Mouse (Mus musculus) forebrain, embryonic 14.5 days (tissue): ENCODE measurements around the gene Sec22a. TPM values are rescaled to one million over a fixed set of nuclear protein-coding genes. Genes with fewer than 3 reads are reported as not detected.

Source experiments
- ATAC-seq: fragments of 200-750 bp; cut with Nextera tagmentation; 2 replicates; pipeline ENCODE4 v1.8.0; 2017; ENCODE audit warnings: mild to moderate bottlenecking, moderate library complexity
- DNase-seq: peaks from one replicate; pipeline ENCODE4 v3.0.0-alpha.2; 2015; ENCODE audit warnings: low spot score
- H3K27ac ChIP-seq: fragments of 300-500 bp; sonication (generic); 2 replicates; pipeline ENCODE4 v1.5.1; 2014; ENCODE audit warnings: low read depth, mild to moderate bottlenecking, control low read depth, low read length, moderate library complexity
- H3K27me3 ChIP-seq: fragments of 300-500 bp; sonication (generic); replicated peaks from 2 replicates; pipeline ENCODE4 v1.6.1; 2014; ENCODE audit warnings: low read length, control low read depth, mixed read lengths; ENCODE audit not compliant: control insufficient read depth, insufficient read depth
- H3K36me3 ChIP-seq: fragments of 300-500 bp; sonication (generic); 2 replicates; pipeline ENCODE4 v1.6.1; 2014; ENCODE audit warnings: low read length, control low read depth; ENCODE audit not compliant: control insufficient read depth, insufficient read depth
- H3K4me1 ChIP-seq: fragments of 300-500 bp; sonication (generic); 2 replicates; pipeline ENCODE4 v1.6.1; 2014; ENCODE audit warnings: antibody characterized with exemption, low read length, control low read depth; ENCODE audit not compliant: control insufficient read depth, insufficient read depth
- H3K4me2 ChIP-seq: fragments of 300-500 bp; sonication (generic); 2 replicates; pipeline ENCODE4 v1.6.1; 2014; ENCODE audit warnings: mild to moderate bottlenecking, control low read depth, low read length
- H3K4me3 ChIP-seq: fragments of 300-500 bp; sonication (generic); 2 replicates; pipeline ENCODE4 v1.5.1; 2014; ENCODE audit warnings: low read depth, low read length, control low read depth
- H3K9ac ChIP-seq: fragments of 300-500 bp; sonication (generic); 2 replicates; pipeline ENCODE4 v1.6.1; 2014; ENCODE audit warnings: mild to moderate bottlenecking, low read length, control low read depth, moderate library complexity
- H3K9me3 ChIP-seq: fragments of 300-500 bp; sonication (generic); replicated peaks from 2 replicates; pipeline ENCODE4 v1.6.1; 2016; ENCODE audit warnings: low read length, control low read depth, mixed read lengths; ENCODE audit not compliant: control insufficient read depth
- WGBS: fragments of 180-500 bp; shearing (Covaris S2); extraction: QIAGEN DNeasy Blood & Tissue Kit; methylation state at CpG from one replicate; pipeline ENCODE4 v1.1.7; 2014; 5-methylcytosine and 5-hydroxymethylcytosine counted together
- polyA plus RNA-seq: library from polyadenylated mRNA; unstranded; fragments of >200 nt; fragmentation: Nextera tagmentation; extraction: Ambion mirVana; gene quantifications from 2 replicates; pipeline ENCODE4 v1.2.1, GENCODE M21; 2014

The Sec22a gene
- 47.7 and 49.4 TPM in 2 replicates for polyA plus RNA-seq

- Histone ChIP-seq H3K4me2 (peak within 1 kb of the TSS; percentile 94), H3K27ac (peak within 1 kb of the TSS; percentile 79), H3K9me3 (no peaks in the 10 kb centered on the region), H3K27me3 (no peaks in the 10 kb centered on the region), H3K4me3 (peak within 1 kb of the TSS; percentile 85), H3K9ac (peak within 1 kb of the TSS; percentile 91), H3K36me3 (0 out of 2 replicates have a peak, but pooled peaks cover 10% of the 10 kb centered on the region), H3K4me1 (peaks cover 7% of the 10 kb centered on the region; the same call in 1 of the 2 replicates)
- peak; percentile 100 for ATAC-seq
- under 1% methylated on average over 67 of the region's 67 CpGs for WGBS
- DNase-seq = peak; percentile 98
Measured at GRCm38 (mm10) chr16:35363150-35364062, at the start of gene Sec22a. Sec22a (minus strand) TSS chr16:35363918.

DNA sequence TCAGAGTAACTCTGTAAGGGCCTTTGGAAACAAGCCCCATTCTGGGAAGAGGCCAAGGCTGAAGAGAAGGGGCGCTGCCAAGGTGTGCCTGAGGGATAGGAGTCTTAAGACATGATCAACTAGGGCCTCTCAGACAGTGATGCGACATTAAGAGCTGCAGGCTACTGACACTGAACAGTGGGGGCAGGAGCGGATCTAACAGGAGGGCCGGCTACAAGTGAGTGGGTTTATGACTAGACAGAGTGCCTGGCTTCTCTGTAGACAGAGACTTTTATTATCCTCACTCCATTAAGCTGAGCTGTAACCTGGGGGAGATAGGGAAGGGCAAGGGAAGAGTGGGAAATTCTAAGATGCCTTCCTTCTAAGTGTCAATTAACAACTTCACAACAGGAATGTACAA lies 43.0 kb upstream of the Sec22a start:
- Histone ChIP-seq H3K9ac (no peak overlapping the region), H3K27ac (no peak overlapping the region), H3K9me3 (no peaks in the 10 kb centered on the region), H3K4me2 (no peak overlapping the region), H3K36me3 (no peaks in the 10 kb centered on the region), H3K4me1 (no peaks in the 10 kb centered on the region), H3K27me3 (no peaks in the 10 kb centered on the region), H3K4me3 (no peak overlapping the region)
- WGBS = 83% methylated on average over 4 of the region's 4 CpGs
- DNase-seq = no peak
- ATAC-seq = no peak

GRCm38 (mm10) chr16:35406166-35406565 lies 42.4 kb upstream of the Sec22a start:
- no peak overlapping the region for H3K4me3 ChIP-seq
- H3K36me3 ChIP-seq = no peaks in the 10 kb centered on the region
- H3K27me3 ChIP-seq = no peaks in the 10 kb centered on the region
- H3K4me1 ChIP-seq = no peaks in the 10 kb centered on the region
- 83% methylated on average over 4 of the region's 4 CpGs for WGBS
- no peak overlapping the region for H3K27ac ChIP-seq
- no peak for ATAC-seq
- DNase-seq = no peak
- H3K4me2 ChIP-seq = no peak overlapping the region
- H3K9ac ChIP-seq = no peak overlapping the region
- H3K9me3 ChIP-seq = no peaks in the 10 kb centered on the region

DNA sequence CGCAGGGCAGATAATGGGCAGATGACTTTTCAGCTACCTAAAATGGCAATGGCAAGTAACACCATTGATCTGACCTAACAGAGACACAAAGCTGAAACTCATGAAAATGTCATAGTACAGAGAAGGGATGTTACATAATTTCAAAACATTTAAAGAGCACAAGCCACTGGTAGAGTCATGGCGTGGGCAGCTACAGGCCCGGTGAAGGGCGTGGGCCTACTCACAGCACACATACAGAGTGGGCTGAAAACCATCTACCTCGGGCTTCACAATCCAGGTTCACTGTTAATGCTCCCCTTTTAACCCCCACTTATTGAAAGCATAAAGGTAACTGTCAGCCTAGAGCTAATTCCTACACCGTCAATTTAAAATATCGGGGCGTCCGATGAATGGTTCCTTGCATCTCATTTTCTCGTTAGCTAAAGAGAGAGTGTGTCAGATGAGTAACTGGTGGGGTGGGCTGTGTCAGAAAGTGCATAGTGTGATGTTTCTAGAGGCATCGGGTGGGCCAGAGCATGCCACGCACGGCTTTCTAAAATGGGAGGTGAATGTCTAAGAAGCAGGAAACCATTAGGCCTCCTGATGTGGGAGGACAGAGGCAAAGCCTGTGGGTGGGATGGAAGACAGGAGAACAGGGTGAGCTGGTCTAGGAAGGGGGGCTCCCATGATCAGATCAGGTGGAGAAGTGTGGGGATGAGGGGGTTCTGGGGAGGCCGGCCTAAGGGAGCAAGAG lies 41.8 kb upstream of the Sec22a start:
- Histone ChIP-seq H3K36me3 (no peaks in the 10 kb centered on the region), H3K27ac (no peak overlapping the region), H3K9ac (no peak overlapping the region), H3K4me1 (no peaks in the 10 kb centered on the region), H3K4me2 (no peak overlapping the region), H3K4me3 (no peak overlapping the region), H3K27me3 (no peaks in the 10 kb centered on the region), H3K9me3 (no peaks in the 10 kb centered on the region)
- ATAC-seq = no peak
- DNase-seq = no peak
- WGBS = 87% methylated on average over 14 of the region's 14 CpGs

DNA sequence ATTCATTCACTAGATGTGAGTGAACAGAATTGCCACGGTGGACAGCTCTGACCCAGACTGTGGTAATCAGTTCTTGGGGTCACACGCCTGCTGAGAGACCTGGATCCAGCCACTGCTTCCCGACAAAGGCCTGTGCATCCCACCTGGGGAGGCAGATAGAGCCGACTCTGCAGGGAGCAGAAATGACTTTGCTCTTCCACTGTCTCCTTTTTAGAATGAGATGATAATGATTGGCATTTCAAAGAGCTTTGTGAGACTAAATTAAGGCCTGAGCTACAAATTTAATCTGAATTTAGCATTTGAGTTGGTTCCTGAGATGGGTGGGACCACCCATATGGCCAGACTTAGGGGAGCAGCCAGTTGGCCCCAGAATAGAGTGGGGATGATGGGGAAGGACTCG lies 41.1 kb upstream of the Sec22a start:
- Histone ChIP-seq H3K27ac (no peak overlapping the region), H3K27me3 (no peaks in the 10 kb centered on the region), H3K4me3 (no peak overlapping the region), H3K9me3 (no peaks in the 10 kb centered on the region), H3K4me2 (no peak overlapping the region), H3K9ac (no peak overlapping the region), H3K4me1 (no peaks in the 10 kb centered on the region), H3K36me3 (no peaks in the 10 kb centered on the region)
- WGBS = 44% methylated on average over 5 of the region's 5 CpGs
- DNase-seq (no peak), ATAC-seq (no peak)

DNA sequence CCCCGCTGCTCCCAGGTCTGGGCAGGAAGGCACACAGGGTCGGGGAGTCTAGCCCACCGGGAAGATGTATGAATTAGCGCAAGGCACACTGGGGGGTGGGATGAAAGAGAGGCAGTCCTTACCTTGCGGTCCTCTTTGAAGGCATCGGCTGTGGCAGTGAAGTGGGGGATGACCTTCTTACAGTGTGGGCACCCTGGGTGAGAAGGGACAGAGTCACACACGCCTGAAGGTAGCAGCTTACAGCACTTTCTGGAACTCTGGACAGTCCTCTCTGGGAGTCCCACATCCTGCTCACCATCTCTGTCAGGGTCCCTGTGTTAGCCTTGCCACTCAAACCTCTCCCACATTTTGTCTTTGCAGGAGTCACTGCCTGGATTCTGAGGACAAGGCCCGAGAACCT lies 40.2 kb upstream of the Sec22a start:
- Histone ChIP-seq H3K27ac (no peak overlapping the region), H3K36me3 (no peaks in the 10 kb centered on the region), H3K9ac (no peak overlapping the region), H3K9me3 (no peaks in the 10 kb centered on the region), H3K4me2 (no peak overlapping the region), H3K27me3 (no peaks in the 10 kb centered on the region), H3K4me1 (no peaks in the 10 kb centered on the region), H3K4me3 (no peak overlapping the region)
- no peak for DNase-seq
- 90% methylated on average over 8 of the region's 8 CpGs for WGBS
- ATAC-seq = no peak

DNA sequence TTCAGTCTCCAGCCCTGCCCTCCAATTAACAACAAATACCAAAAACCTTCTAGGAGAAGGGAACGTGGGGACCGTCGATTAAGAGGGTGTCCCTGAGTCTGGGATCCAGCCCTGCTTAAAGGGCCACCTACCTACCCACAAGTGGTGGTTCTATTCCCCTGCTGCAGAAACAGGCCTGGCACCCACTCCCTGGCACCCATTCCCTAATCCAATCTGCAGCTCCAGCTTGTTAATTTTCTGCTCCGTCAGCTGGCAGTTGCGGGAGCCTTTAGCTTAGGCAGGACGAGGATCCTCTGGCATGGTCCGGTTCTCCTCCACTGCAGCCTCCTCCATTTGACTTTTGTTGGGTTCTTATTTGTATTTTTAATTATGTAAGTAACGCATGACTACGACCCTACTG lies 39.6 kb upstream of the Sec22a start:
- H3K9ac ChIP-seq = no peak overlapping the region
- no peaks in the 10 kb centered on the region for H3K9me3 ChIP-seq
- no peaks in the 10 kb centered on the region for H3K36me3 ChIP-seq
- H3K4me2 ChIP-seq = no peak overlapping the region
- no peak overlapping the region for H3K27ac ChIP-seq
- no peak overlapping the region for H3K4me3 ChIP-seq
- no peaks in the 10 kb centered on the region for H3K4me1 ChIP-seq
- no peaks in the 10 kb centered on the region for H3K27me3 ChIP-seq
- DNase-seq (no peak), ATAC-seq (no peak)
- WGBS = 89% methylated on average over 9 of the region's 9 CpGs

DNA sequence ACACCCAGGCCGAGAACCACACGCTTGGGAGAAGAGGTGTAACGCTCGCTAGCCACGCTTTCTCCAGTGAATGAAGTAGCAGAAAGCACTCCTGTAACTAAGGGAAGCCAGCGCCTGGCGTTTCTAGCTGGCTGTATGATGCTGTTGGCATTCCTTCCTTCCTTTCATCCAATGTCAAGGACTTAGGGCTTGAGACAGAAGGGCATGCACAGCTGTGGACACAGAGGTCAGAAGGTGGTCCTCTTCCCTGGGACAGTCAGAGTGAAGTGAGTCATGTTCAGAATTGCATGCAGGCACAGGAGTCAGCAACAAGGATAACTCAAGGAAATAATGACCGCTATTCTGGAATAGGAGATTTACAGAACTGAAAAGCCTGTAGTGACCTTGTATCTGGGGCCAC lies 29.1 kb upstream of the Sec22a start:
- no peaks in the 10 kb centered on the region for H3K4me1 ChIP-seq
- H3K9ac ChIP-seq = no peak overlapping the region
- peaks cover under 1% of the 10 kb centered on the region; the same call in 1 of the 2 replicates for H3K36me3 ChIP-seq
- no peak overlapping the region for H3K4me2 ChIP-seq
- no peak overlapping the region for H3K4me3 ChIP-seq
- DNase-seq = no peak
- H3K27me3 ChIP-seq = no peaks in the 10 kb centered on the region
- 83% methylated on average over 8 of the region's 8 CpGs for WGBS
- ATAC-seq = no peak
- no peaks in the 10 kb centered on the region for H3K9me3 ChIP-seq
- no peak overlapping the region for H3K27ac ChIP-seq

GRCm38 (mm10) chr16:35385654-35386053 lies 21.9 kb upstream of the Sec22a start:
- WGBS = 87% methylated on average over 3 of the region's 3 CpGs
- no peak for ATAC-seq
- Histone ChIP-seq H3K9me3 (no peaks in the 10 kb centered on the region), H3K36me3 (no peaks in the 10 kb centered on the region), H3K4me2 (no peak overlapping the region), H3K27me3 (no peaks in the 10 kb centered on the region), H3K4me1 (no peaks in the 10 kb centered on the region), H3K4me3 (no peak overlapping the region), H3K9ac (no peak overlapping the region), H3K27ac (no peak overlapping the region)
- DNase-seq = no peak
